Mouse (Mus musculus) midbrain, postnatal 0 days (tissue): ENCODE measurements at regions not wholly inside any gene's neighbourhood (a gene's known extent, or its start where the extent isn't known, plus 50 kb on each side); places are given as distances from the start of the nearest gene placed in this dataset.

Source experiments
- ATAC-seq: fragments of 200-750 bp; cut with Nextera tagmentation; 2 replicates; pipeline ENCODE4 v1.8.0; 2017; ENCODE audit warnings: moderate number of reproducible peaks, mild to moderate bottlenecking, moderate TSS enrichment, moderate library complexity; ENCODE audit not compliant: low FRiP score
- DNase-seq: peaks from one replicate; pipeline ENCODE4 v3.0.0-alpha.2; 2015; ENCODE audit warnings: low spot score
- H3K27ac ChIP-seq: fragments of 300-500 bp; sonication (generic); 2 replicates; pipeline ENCODE4 v1.5.1; 2014; ENCODE audit warnings: low read depth, mild to moderate bottlenecking, low read length, mixed read lengths
- H3K27me3 ChIP-seq: fragments of 300-500 bp; sonication (generic); 2 replicates; pipeline ENCODE4 v1.6.1; 2014; ENCODE audit warnings: low read length, control low read depth, mixed read lengths; ENCODE audit not compliant: insufficient read depth
- H3K36me3 ChIP-seq: fragments of 300-500 bp; sonication (generic); 2 replicates; pipeline ENCODE4 v1.6.1; 2014; ENCODE audit warnings: low read length, control low read depth, mixed read lengths; ENCODE audit not compliant: insufficient read depth
- H3K4me1 ChIP-seq: fragments of 300-500 bp; sonication (generic); 2 replicates; pipeline ENCODE4 v1.6.1; 2014; ENCODE audit warnings: mild to moderate bottlenecking, control low read depth, antibody characterized with exemption, low read length, mixed read lengths; ENCODE audit not compliant: insufficient read depth
- H3K4me2 ChIP-seq: fragments of 300-500 bp; sonication (generic); 2 replicates; pipeline ENCODE4 v1.6.1; 2014; ENCODE audit warnings: low read depth, mild to moderate bottlenecking, low read length, mixed read lengths; ENCODE audit not compliant: poor library complexity, severe bottlenecking
- H3K4me3 ChIP-seq: fragments of 300-500 bp; sonication (generic); 2 replicates; pipeline ENCODE4 v1.5.1; 2014; ENCODE audit warnings: low read depth, mild to moderate bottlenecking, low read length, moderate library complexity
- H3K9ac ChIP-seq: fragments of 300-500 bp; sonication (generic); replicated peaks from 2 replicates; pipeline ENCODE4 v1.6.1; 2014; ENCODE audit warnings: mild to moderate bottlenecking, low read length, moderate library complexity, mixed read lengths; ENCODE audit not compliant: poor library complexity, severe bottlenecking
- H3K9me3 ChIP-seq: fragments of 300-500 bp; sonication (generic); 2 replicates; pipeline ENCODE4 v1.6.1; 2016; ENCODE audit warnings: low read length, control low read depth
- CTCF ChIP-seq: IDR thresholded peaks from 2 replicates; pipeline ENCODE4 v1.5.1; 2016; ENCODE audit warnings: antibody characterized with exemption, mild to moderate bottlenecking
- WGBS: fragments of 180-500 bp; shearing (Covaris S2); extraction: QIAGEN DNeasy Blood & Tissue Kit; methylation state at CpG from one replicate; pipeline ENCODE4 v1.1.7; 2014; 5-methylcytosine and 5-hydroxymethylcytosine counted together

DNA sequence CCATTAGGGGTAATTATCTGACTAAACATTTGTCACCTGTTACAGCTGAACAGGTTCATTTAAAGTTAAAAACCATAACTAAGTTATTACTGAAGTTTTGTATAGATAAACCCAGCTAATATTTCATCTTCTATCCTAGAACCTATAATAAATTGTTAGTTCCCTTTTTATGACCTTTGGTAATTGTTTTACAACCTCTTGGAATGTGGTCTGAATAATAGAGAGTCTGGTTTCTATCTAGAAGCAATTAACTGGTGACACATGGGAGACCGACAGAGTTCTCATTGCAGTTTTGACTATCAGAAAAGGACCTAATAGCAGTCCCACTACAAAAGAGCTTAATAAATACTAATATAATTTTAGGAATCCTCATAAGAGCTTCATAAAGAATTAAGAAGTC lies 330.2 kb downstream of the Vgll3 start:
- ATAC-seq (no peak), DNase-seq (no peak)
- no peak overlapping the region for H3K27ac ChIP-seq
- no peaks in the 10 kb centered on the region for H3K4me1 ChIP-seq
- no peaks in the 10 kb centered on the region for H3K9me3 ChIP-seq
- no peak overlapping the region for H3K4me2 ChIP-seq
- TF ChIP-seq CTCF = no peak
- no peaks in the 10 kb centered on the region for H3K27me3 ChIP-seq
- no peak overlapping the region for H3K4me3 ChIP-seq
- WGBS = 76% methylated on average over 1 of the region's 1 CpGs
- no peaks in the 10 kb centered on the region for H3K36me3 ChIP-seq
- no peak overlapping the region for H3K9ac ChIP-seq

- H3K9ac ChIP-seq = no peak overlapping the region
- no peaks in the 10 kb centered on the region for H3K27me3 ChIP-seq
- DNase-seq (peak; percentile 0), ATAC-seq (no peak)
- H3K4me2 ChIP-seq = no peak overlapping the region
- H3K4me3 ChIP-seq = no peak overlapping the region
- H3K9me3 ChIP-seq = no peaks in the 10 kb centered on the region
- TF ChIP-seq CTCF = no peak
- H3K4me1 ChIP-seq = no peaks in the 10 kb centered on the region
- WGBS = 78% methylated on average over 2 of the region's 2 CpGs
- H3K27ac ChIP-seq = no peak overlapping the region
- no peaks in the 10 kb centered on the region for H3K36me3 ChIP-seq
Observed at GRCm38 (mm10) chr16:66168289-66168688, 353.2 kb downstream of the Vgll3 start.

- Histone ChIP-seq H3K36me3 (no peaks in the 10 kb centered on the region), H3K4me1 (no peaks in the 10 kb centered on the region), H3K9me3 (no peaks in the 10 kb centered on the region), H3K9ac (no peak overlapping the region), H3K27me3 (no peaks in the 10 kb centered on the region), H3K4me2 (no peak overlapping the region), H3K4me3 (no peak overlapping the region), H3K27ac (no peak overlapping the region)
- peak; percentile 89 for TF ChIP-seq CTCF
- ATAC-seq (no peak), DNase-seq (peak; percentile 57)
- WGBS = 26% methylated on average over 2 of the region's 2 CpGs
Observed at GRCm38 (mm10) chr16:66190801-66191200, 375.7 kb downstream of the Vgll3 start.

DNA sequence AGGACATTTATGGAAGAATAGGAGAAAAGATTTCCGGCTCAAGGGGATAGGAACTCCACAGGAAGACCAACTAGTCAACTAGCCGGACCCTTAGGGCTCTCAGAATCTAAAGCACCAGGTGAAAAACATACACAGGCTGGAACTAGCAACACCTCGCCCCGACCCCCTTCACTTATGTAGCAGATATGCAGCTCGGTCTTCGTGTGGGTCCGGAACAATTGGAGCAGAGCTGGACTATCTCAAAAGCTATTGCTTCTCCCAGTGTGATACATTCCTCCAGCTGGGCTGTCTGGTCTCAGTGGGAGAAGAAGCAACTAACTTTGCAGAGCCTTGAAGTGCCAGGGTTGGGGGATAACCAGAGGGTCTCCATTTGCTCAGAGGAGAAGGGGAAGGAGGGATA lies 386.3 kb downstream of the Vgll3 start:
- WGBS = 90% methylated on average over 7 of the region's 7 CpGs
- no peak overlapping the region for H3K27ac ChIP-seq
- ATAC-seq = no peak
- no peaks in the 10 kb centered on the region for H3K4me1 ChIP-seq
- DNase-seq = no peak
- H3K36me3 ChIP-seq = no peaks in the 10 kb centered on the region
- no peak overlapping the region for H3K4me2 ChIP-seq
- no peaks in the 10 kb centered on the region for H3K9me3 ChIP-seq
- H3K4me3 ChIP-seq = no peak overlapping the region
- H3K27me3 ChIP-seq = no peaks in the 10 kb centered on the region
- no peak overlapping the region for H3K9ac ChIP-seq
- TF ChIP-seq CTCF = no peak
